Mouse (Mus musculus) liver, embryonic 14.5 days (tissue): ENCODE data around the gene Def6. TPM values are rescaled to one million over a fixed set of nuclear protein-coding genes. Genes with fewer than 3 reads are reported as not detected.
A peak's percentile ranks its signal among the peaks of the same experiment; 100 is the strongest.

Experiments used
- ATAC-seq: fragments of 200-750 bp; cut with Nextera tagmentation; 2 replicates; pipeline ENCODE4 v1.8.0; 2017; ENCODE audit warnings: moderate number of reproducible peaks, mild to moderate bottlenecking, moderate library complexity; ENCODE audit not compliant: insufficient read depth
- DNase-seq, 3 experiments: peaks; one replicate each; pipeline ENCODE4 v3.0.0-alpha.2; 2012 to 2013; ENCODE audit warnings: low read depth in 3 of 3, low spot score in 3 of 3
- H3K27ac ChIP-seq: fragments of 300-500 bp; sonication (generic); 2 replicates; pipeline ENCODE4 v1.5.1; 2014; ENCODE audit warnings: moderate library complexity, mild to moderate bottlenecking, control low read depth, inconsistent platforms
- H3K27me3 ChIP-seq: fragments of 300-500 bp; sonication (generic); 2 replicates; pipeline ENCODE4 v1.6.1; 2014; ENCODE audit warnings: mild to moderate bottlenecking, low read length, moderate library complexity; ENCODE audit not compliant: control insufficient read depth, insufficient read depth
- H3K36me3 ChIP-seq: fragments of 300-500 bp; sonication (generic); replicated peaks from 2 replicates; pipeline ENCODE4 v1.6.1; 2014; ENCODE audit warnings: low read depth; ENCODE audit not compliant: control insufficient read depth, insufficient read depth
- H3K4me1 ChIP-seq, 2 experiments: fragments of 200-500 bp in 1 of 2; fragments of 300-500 bp in 1 of 2; sonication (generic) in 1 of 2; replicated peaks; 2 replicates each; pipeline ENCODE4 v1.6.1; 2012 to 2014; ENCODE audit warnings: antibody characterized with exemption in 1 of 2, inconsistent platforms in 1 of 2, low read length in 1 of 2; ENCODE audit not compliant: control insufficient read depth in 2 of 2, insufficient read depth in 2 of 2
- H3K4me2 ChIP-seq: fragments of 300-500 bp; sonication (generic); 2 replicates; pipeline ENCODE4 v1.6.1; 2014; ENCODE audit warnings: low read depth, mild to moderate bottlenecking, control low read depth, moderate library complexity
- H3K4me3 ChIP-seq, 2 experiments: fragments of 200-500 bp in 1 of 2; fragments of 300-500 bp in 1 of 2; sonication (generic) in 1 of 2; 2 replicates each; pipeline ENCODE4 v1.5.1; 2012 to 2014; ENCODE audit warnings: low read depth in 2 of 2, low read length in 2 of 2, mild to moderate bottlenecking in 2 of 2, control low read depth in 1 of 2, inconsistent platforms in 1 of 2, moderate library complexity in 1 of 2; ENCODE audit not compliant: insufficient read depth in 1 of 2
- H3K9ac ChIP-seq: fragments of 300-500 bp; sonication (generic); replicated peaks from 2 replicates; pipeline ENCODE4 v1.6.1; 2014; ENCODE audit warnings: mild to moderate bottlenecking, control low read depth, moderate library complexity
- H3K9me3 ChIP-seq: fragments of 300-500 bp; sonication (generic); 2 replicates; pipeline ENCODE4 v1.6.1; 2016; ENCODE audit warnings: low read length, mixed read lengths; ENCODE audit not compliant: control insufficient read depth
- CTCF ChIP-seq: IDR thresholded peaks from 2 replicates; pipeline ENCODE4 v1.5.1; 2016; ENCODE audit warnings: antibody characterized with exemption, low read depth, control low read depth
- EP300 ChIP-seq: IDR thresholded peaks from 2 replicates; pipeline ENCODE4 v1.6.1; 2016; ENCODE audit warnings: antibody characterized with exemption, low read depth
- WGBS: fragments of 180-500 bp; shearing (Covaris S2); extraction: QIAGEN DNeasy Blood & Tissue Kit; methylation state at CpG from one replicate; pipeline ENCODE4 v1.1.7; 2014; ENCODE audit not compliant: insufficient replicate concordance; 5-methylcytosine and 5-hydroxymethylcytosine counted together
- polyA plus RNA-seq, 2 experiments: library from polyadenylated mRNA; depleted of rRNA in 1 of 2; stranded (reverse) in 1 of 2; unstranded in 1 of 2; fragments of >200 nt; fragmentation: Nextera tagmentation in 1 of 2; extraction: Ambion mirVana in 1 of 2; gene quantifications; 2 replicates each; pipeline versions ENCODE4 v1.2.1 to v1.2.3; 2012 to 2014

The Def6 gene
- polyA plus RNA-seq, 2 experiments: 5.7 to 10.4 TPM

GRCm38 (mm10) chr17:28195033-28195432 is 12.5 kb upstream of the Def6 start:
- Histone ChIP-seq H3K9me3 (no peaks in the 10 kb centered on the region), H3K4me2 (no peak overlapping the region), H3K4me1 (no peaks in the 10 kb centered on the region), H3K27ac (no peak overlapping the region), H3K27me3 (no peaks in the 10 kb centered on the region), H3K4me3 (no peak overlapping the region), H3K9ac (no peak overlapping the region), H3K36me3 (no peaks in the 10 kb centered on the region)
- 71% methylated on average over 10 of the region's 10 CpGs for WGBS
- DNase-seq (no peak), ATAC-seq (no peak)
- no peak for TF ChIP-seq CTCF
- no peak for TF ChIP-seq EP300

DNA sequence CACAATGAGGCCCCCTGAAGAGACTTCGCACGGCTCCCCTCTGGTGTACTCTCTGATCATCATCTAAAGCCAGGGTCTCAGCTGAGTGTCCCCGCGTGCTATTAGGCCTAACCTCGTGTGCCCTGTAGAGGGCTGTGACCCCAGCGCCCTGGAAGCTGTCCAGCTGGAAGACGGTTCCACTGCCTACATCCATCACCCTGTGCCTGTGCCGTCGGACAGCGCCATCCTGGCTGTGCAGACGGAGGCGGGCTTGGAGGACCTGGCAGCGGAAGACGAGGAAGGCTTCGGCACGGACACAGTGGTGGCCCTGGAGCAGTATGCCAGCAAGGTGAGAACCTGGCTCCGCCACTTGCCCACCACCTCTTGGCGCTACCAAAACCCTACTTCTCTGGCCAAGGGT is 9.9 kb upstream of the Def6 start:
- DNase-seq: no peak
- TF ChIP-seq CTCF (no peak), EP300 (no peak)
- Histone ChIP-seq H3K9ac (no peak overlapping the region), H3K27me3 (no peaks in the 10 kb centered on the region), H3K4me2 (no peak overlapping the region), H3K4me1 (no peaks in the 10 kb centered on the region), H3K9me3 (no peaks in the 10 kb centered on the region), H3K36me3 (no peaks in the 10 kb centered on the region), H3K27ac (no peak overlapping the region), H3K4me3 (no peak overlapping the region)
- ATAC-seq: no peak
- 77% methylated on average over 18 of the region's 18 CpGs for WGBS

DNA sequence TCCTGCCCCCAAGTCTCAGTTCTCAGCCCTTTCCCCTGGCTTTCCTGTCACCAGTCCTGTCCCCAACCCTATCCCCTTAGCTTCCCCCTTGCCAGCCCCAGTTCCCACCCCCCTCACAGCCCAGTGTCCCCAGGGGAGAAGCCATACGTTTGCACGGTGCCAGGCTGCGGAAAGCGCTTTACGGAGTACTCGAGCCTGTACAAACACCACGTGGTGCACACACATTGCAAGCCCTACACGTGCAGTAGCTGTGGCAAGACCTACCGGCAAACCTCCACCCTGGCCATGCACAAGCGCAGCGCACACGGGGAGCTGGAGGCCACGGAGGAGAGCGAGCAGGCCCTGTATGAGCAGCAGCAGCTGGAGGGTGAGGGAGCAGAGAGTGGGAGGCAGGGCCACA is 5.6 kb upstream of the Def6 start:
- no peak for TF ChIP-seq EP300
- TF ChIP-seq CTCF: no peak
- Histone ChIP-seq H3K27ac (no peak overlapping the region), H3K9me3 (no peaks in the 10 kb centered on the region), H3K4me3 (no peak overlapping the region), H3K4me1 (peaks cover 0 to 2% of the 10 kb centered on the region in 2 experiments; a peak in 2 of 4 replicates), H3K27me3 (no peaks in the 10 kb centered on the region), H3K36me3 (no peaks in the 10 kb centered on the region), H3K9ac (no peak overlapping the region), H3K4me2 (no peak overlapping the region)
- no peak for ATAC-seq
- no peak for DNase-seq
- 77% methylated on average over 14 of the region's 14 CpGs for WGBS

DNA sequence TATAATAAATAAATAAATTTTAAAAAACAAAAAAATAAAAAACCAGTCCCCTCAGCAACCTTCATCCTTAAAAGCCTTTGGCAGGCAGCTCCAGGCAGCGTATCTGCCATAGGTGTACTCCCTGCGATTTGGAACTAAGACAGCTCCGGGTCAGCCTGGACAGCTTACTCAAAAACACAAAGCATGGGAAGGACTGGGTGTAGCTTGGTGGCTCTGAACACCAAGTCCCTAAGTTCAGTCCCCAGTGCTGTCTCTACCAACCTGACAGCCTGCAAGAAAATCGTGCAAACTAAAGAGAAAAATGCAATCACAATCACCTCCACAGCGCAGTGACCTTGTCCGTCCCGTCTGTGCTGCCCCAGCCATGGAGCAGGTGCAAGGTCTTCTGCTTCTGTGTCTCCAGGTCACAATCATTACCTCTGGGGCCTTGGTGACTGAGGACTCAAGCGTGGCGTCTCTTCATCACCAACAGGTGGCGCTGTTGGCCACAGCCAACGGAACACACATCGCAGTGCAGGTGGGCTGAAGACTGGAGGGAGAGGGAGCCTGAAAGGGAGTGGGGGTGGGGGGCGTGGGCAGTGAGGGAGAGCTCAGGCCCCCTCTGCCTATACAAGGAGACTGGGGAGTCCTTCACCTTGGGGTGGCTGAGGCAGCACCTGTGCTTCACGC is 3.4 kb upstream of the Def6 start:
- DNase-seq (no peak), ATAC-seq (no peak)
- H3K27me3 ChIP-seq: no peaks in the 10 kb centered on the region
- no peak overlapping the region for H3K4me2 ChIP-seq
- H3K9ac ChIP-seq: no peak overlapping the region
- TF ChIP-seq CTCF (peak; percentile 99), EP300 (no peak)
- H3K4me1 ChIP-seq: peaks cover 0 to 7% of the 10 kb centered on the region in 2 experiments; a peak in 2 of 4 replicates
- WGBS: 27% methylated on average over 14 of the region's 14 CpGs
- H3K27ac ChIP-seq: no peak overlapping the region
- no peaks in the 10 kb centered on the region for H3K9me3 ChIP-seq
- no peak overlapping the region for H3K4me3 ChIP-seq
- no peaks in the 10 kb centered on the region for H3K36me3 ChIP-seq

- ATAC-seq: no peak
- WGBS: 75% methylated on average over 8 of the region's 8 CpGs
- H3K4me1 ChIP-seq: peaks cover 0 to 7% of the 10 kb centered on the region in 2 experiments; a peak in 2 of 4 replicates
- H3K27ac ChIP-seq: no peak overlapping the region
- DNase-seq: no peak
- no peaks in the 10 kb centered on the region for H3K36me3 ChIP-seq
- no peak overlapping the region for H3K9ac ChIP-seq
- TF ChIP-seq CTCF: no peak
- no peak for TF ChIP-seq EP300
- H3K4me2 ChIP-seq: no peak overlapping the region
- H3K9me3 ChIP-seq: no peaks in the 10 kb centered on the region
- H3K27me3 ChIP-seq: no peaks in the 10 kb centered on the region
- no peak overlapping the region for H3K4me3 ChIP-seq
Observed at GRCm38 (mm10) chr17:28205443-28205842, 2.1 kb upstream of the Def6 start.
